Mouse (Mus musculus): Measurements from ENCODE around the gene Serpina1e.

DNA sequence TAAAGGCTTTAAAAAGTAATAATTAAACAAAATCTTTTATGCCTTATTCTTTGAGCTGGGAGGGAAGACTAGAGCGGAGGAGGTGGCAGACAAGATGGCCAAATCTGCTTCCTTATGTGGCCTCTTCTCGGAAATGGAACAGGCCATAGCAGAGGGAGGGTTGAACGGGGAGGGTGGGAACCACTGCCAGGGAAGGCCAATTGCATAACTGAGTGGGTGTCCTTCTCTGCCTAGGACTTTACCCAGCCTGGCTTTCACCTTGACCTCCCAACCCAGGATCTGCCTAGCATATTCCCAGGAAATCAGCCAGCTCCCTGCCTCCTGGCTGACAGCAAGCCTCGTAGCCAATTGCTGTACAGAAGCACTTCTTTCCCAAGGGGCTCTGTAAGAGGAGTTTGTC is 4.5 kb upstream of the Serpina1e start:
- TF ChIP-seq CTCF (IDR thresholded peaks at IDR 0.05) (no peak), EP300 (IDR thresholded peaks at IDR 0.05) (no peak)

All from lung, postnatal 0 days (tissue).